Mouse (Mus musculus): ENCODE results near the gene Eif4a2. TPM values are rescaled to one million over a fixed set of nuclear protein-coding genes. Genes with fewer than 3 reads are reported as not detected.
A peak's percentile ranks its signal among the peaks of the same experiment; 100 is the strongest.

Gene Eif4a2
- polyA plus RNA-seq, 1 experiment from 2014 or later, result 203 TPM

GRCm38 (mm10) chr16:23112861-23113435, 5.7 kb downstream of the Eif4a2 start:
- Histone ChIP-seq H3K27ac (ENCODE audit: low read length) (no peak overlapping the region), H3K9ac (ENCODE audit: low read length) (no peak overlapping the region), H3K9me3 (ENCODE audit: control insufficient read depth, low read length) (no peaks in the 10 kb centered on the region), H3K4me2 (ENCODE audit: low read depth, low read length) (no peak overlapping the region), H3K4me3 (ENCODE audit: low read length) (no peak overlapping the region), H3K36me3 (ENCODE audit: control insufficient read depth, insufficient read depth, low read length) (peaks cover 50% of the 10 kb centered on the region), H3K4me1 (replicated peaks; ENCODE audit: control insufficient read depth, insufficient read depth, low read length) (peaks cover 20% of the 10 kb centered on the region), H3K27me3 (ENCODE audit: control insufficient read depth, insufficient read depth, low read depth, low read length) (no peaks in the 10 kb centered on the region)
- ATAC-seq (ENCODE audit: low read depth), result no peak
- 42% methylated on average over 9 of the region's 9 CpGs for WGBS

- Histone ChIP-seq H3K27ac (ENCODE audit: low read length) (no peak overlapping the region), H3K9ac (ENCODE audit: low read length) (no peak overlapping the region), H3K4me3 (ENCODE audit: low read length) (no peak overlapping the region), H3K9me3 (ENCODE audit: control insufficient read depth, low read length) (no peaks in the 10 kb centered on the region), H3K4me1 (replicated peaks; ENCODE audit: control insufficient read depth, insufficient read depth, low read length) (peaks cover 20% of the 10 kb centered on the region), H3K36me3 (ENCODE audit: control insufficient read depth, insufficient read depth, low read length) (peaks cover 49% of the 10 kb centered on the region), H3K27me3 (ENCODE audit: control insufficient read depth, insufficient read depth, low read depth, low read length) (no peaks in the 10 kb centered on the region), H3K4me2 (ENCODE audit: low read depth, low read length) (no peak overlapping the region)
- ATAC-seq (ENCODE audit: low read depth), result no peak
These were observed 6.7 kb downstream of the Eif4a2 start for GRCm38 (mm10) chr16:23113903-23114302.

DNA sequence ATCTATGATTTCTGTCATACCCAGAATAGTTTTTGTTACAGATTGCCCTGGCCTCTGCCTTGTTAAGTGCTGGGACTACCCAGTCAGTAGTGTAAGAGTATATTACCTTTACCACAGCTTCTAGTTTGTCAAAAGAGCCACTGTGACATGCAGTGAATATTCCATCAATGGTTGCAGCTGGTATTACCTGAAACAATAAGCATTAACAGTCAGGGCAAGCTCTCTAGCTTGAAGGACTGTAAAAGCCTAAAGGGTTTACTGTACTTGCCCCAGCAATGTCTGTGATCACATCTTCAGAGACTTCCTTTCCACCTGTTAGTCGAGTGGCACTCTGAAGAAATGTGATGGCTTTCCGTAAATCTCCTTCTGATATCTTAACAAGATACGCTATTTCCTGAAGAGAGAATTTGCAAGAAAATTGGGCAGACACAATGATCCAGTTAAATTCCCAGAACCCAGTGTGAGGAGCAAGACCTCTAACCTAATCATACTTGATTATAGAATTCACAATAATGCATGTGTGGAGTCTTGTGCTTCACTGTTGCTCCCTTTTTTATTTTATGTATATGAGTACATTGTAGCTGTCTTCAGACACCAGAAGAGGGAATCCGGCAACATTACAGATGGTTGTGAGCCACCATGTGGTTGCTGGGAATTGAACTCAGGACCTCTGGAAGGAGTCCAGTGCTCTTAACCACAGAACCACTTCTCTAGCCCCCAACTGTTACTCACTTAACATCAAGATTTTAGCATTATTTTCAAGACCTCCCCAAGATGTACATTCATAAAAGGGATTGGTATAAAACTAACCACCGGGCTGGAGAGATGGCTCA, 7.3 kb downstream of the Eif4a2 start:
- H3K9ac ChIP-seq (ENCODE audit: low read length), result no peak overlapping the region
- peaks cover 42% of the 10 kb centered on the region for H3K36me3 ChIP-seq (ENCODE audit: control insufficient read depth, insufficient read depth, low read length)
- H3K9me3 ChIP-seq (ENCODE audit: control insufficient read depth, low read length), result no peaks in the 10 kb centered on the region
- H3K4me2 ChIP-seq (ENCODE audit: low read depth, low read length), result no peak overlapping the region
- 51% methylated on average over 5 of the region's 5 CpGs for WGBS
- H3K27me3 ChIP-seq (ENCODE audit: control insufficient read depth, insufficient read depth, low read depth, low read length), result no peaks in the 10 kb centered on the region
- peak; percentile 53 for ATAC-seq (ENCODE audit: low read depth)
- no peak overlapping the region for H3K4me3 ChIP-seq (ENCODE audit: low read length)
- H3K4me1 ChIP-seq (replicated peaks; ENCODE audit: control insufficient read depth, insufficient read depth, low read length), result peaks cover 14% of the 10 kb centered on the region
- no peak overlapping the region for H3K27ac ChIP-seq (ENCODE audit: low read length)

DNA sequence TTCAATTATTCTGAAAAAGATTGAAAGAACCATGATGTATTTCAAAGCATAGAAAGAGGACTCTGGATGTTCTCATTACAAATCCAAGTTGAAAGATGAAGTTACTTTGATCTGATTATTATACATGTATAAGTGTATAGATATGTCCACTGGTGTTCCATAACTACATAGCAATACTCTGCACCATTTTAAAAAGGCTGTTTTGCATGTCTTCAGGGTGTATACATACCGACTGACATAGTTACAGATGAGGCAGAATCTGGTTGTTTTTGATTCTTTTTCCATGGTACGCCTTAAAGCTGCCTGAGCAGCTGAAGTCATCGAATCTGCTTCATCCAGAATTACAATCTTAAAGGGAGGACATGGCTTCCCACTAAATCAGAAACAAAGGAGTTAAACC, 8.2 kb downstream of the Eif4a2 start:
- Histone ChIP-seq H3K4me2 (ENCODE audit: low read depth, low read length) (no peak overlapping the region), H3K4me1 (replicated peaks; ENCODE audit: control insufficient read depth, insufficient read depth, low read length) (peaks cover 6% of the 10 kb centered on the region; the same call in 1 of the 2 replicates), H3K27ac (ENCODE audit: low read length) (no peak overlapping the region), H3K4me3 (ENCODE audit: low read length) (no peak overlapping the region), H3K9ac (ENCODE audit: low read length) (no peak overlapping the region), H3K9me3 (ENCODE audit: control insufficient read depth, low read length) (no peaks in the 10 kb centered on the region), H3K36me3 (ENCODE audit: control insufficient read depth, insufficient read depth, low read length) (peaks cover 40% of the 10 kb centered on the region), H3K27me3 (ENCODE audit: control insufficient read depth, insufficient read depth, low read depth, low read length) (no peaks in the 10 kb centered on the region)
- no peak for ATAC-seq (ENCODE audit: low read depth)
- WGBS, result 71% methylated on average over 3 of the region's 3 CpGs

- 45% methylated on average over 4 of the region's 4 CpGs for WGBS
- no peak for ATAC-seq (ENCODE audit: low read depth)
- H3K36me3 ChIP-seq (ENCODE audit: control insufficient read depth, insufficient read depth, low read length), result peaks cover 28% of the 10 kb centered on the region
- no peak overlapping the region for H3K9ac ChIP-seq (ENCODE audit: low read length)
- H3K4me2 ChIP-seq (ENCODE audit: low read depth, low read length), result no peak overlapping the region
- no peaks in the 10 kb centered on the region for H3K27me3 ChIP-seq (ENCODE audit: control insufficient read depth, insufficient read depth, low read depth, low read length)
- no peak overlapping the region for H3K27ac ChIP-seq (ENCODE audit: low read length)
- no peak overlapping the region for H3K4me3 ChIP-seq (ENCODE audit: low read length)
- peaks cover 3% of the 10 kb centered on the region; the same call in 1 of the 2 replicates for H3K4me1 ChIP-seq (replicated peaks; ENCODE audit: control insufficient read depth, insufficient read depth, low read length)
- H3K9me3 ChIP-seq (ENCODE audit: control insufficient read depth, low read length), result no peaks in the 10 kb centered on the region
These were observed 9.9 kb downstream of the Eif4a2 start for GRCm38 (mm10) chr16:23117173-23117572.

DNA sequence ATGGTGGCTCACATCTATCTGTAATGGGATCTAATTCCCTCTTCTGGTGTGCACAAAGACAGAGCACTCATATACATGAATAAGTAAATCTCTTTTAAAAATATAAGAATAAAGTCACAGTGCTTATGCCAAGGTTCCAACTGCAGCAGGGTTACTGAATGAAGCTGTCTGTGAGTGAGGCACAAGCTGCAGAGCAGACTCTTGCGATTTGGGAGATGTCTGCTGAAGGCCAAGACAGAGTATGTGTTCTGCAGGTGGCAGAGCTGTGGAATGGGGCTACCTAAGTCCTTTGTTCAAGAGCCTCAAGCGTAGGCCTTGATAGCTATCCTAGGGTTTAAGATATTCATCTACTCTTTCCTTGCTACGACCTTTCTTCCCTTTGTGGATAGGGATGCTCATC, 15.2 kb downstream of the Eif4a2 start:
- no peak overlapping the region for H3K4me2 ChIP-seq (ENCODE audit: low read depth, low read length)
- H3K27ac ChIP-seq (ENCODE audit: low read length), result no peak overlapping the region
- H3K27me3 ChIP-seq (ENCODE audit: control insufficient read depth, insufficient read depth, low read depth, low read length), result no peaks in the 10 kb centered on the region
- H3K4me1 ChIP-seq (replicated peaks; ENCODE audit: control insufficient read depth, insufficient read depth, low read length), result peaks cover 7% of the 10 kb centered on the region
- H3K9ac ChIP-seq (ENCODE audit: low read length), result no peak overlapping the region
- 91% methylated on average over 3 of the region's 3 CpGs for WGBS
- ATAC-seq (ENCODE audit: low read depth), result no peak
- peaks cover 13% of the 10 kb centered on the region for H3K36me3 ChIP-seq (ENCODE audit: control insufficient read depth, insufficient read depth, low read length)
- H3K4me3 ChIP-seq (ENCODE audit: low read length), result no peak overlapping the region
- H3K9me3 ChIP-seq (ENCODE audit: control insufficient read depth, low read length), result no peaks in the 10 kb centered on the region

- Histone ChIP-seq H3K4me3 (ENCODE audit: low read length) (no peak overlapping the region), H3K27ac (ENCODE audit: low read length) (no peak overlapping the region), H3K9me3 (ENCODE audit: control insufficient read depth, low read length) (no peaks in the 10 kb centered on the region), H3K36me3 (ENCODE audit: control insufficient read depth, insufficient read depth, low read length) (peaks cover 11% of the 10 kb centered on the region), H3K27me3 (ENCODE audit: control insufficient read depth, insufficient read depth, low read depth, low read length) (no peaks in the 10 kb centered on the region), H3K9ac (ENCODE audit: low read length) (no peak overlapping the region), H3K4me2 (ENCODE audit: low read depth, low read length) (no peak overlapping the region), H3K4me1 (replicated peaks; ENCODE audit: control insufficient read depth, insufficient read depth, low read length) (peaks cover 7% of the 10 kb centered on the region)
- no peak for ATAC-seq (ENCODE audit: low read depth)
- 92% methylated on average over 4 of the region's 4 CpGs for WGBS
These were observed 15.9 kb downstream of the Eif4a2 start for GRCm38 (mm10) chr16:23123104-23123503.

DNA sequence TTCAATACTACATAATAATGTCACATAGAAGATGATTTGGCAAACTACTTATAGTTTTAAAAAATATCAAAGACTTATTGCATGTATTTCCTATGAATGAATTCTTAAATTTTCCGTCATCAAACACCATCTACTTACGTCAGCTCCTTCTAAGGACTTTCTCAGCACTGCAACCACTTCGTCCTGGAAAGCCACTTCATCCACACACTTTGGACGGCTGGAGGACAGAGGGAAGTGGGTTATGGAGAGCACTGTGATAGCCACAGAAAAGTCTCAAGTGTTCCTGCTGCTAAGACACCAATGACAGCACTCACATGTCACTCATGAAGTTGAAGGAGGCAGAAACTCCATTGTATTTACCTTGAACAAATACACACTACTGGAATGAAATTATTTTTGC, 17.2 kb downstream of the Eif4a2 start:
- ATAC-seq (ENCODE audit: low read depth), result no peak
- H3K27ac ChIP-seq (ENCODE audit: low read length), result no peak overlapping the region
- no peak overlapping the region for H3K9ac ChIP-seq (ENCODE audit: low read length)
- no peak overlapping the region for H3K4me3 ChIP-seq (ENCODE audit: low read length)
- H3K36me3 ChIP-seq (ENCODE audit: control insufficient read depth, insufficient read depth, low read length), result peaks cover 11% of the 10 kb centered on the region
- H3K4me2 ChIP-seq (ENCODE audit: low read depth, low read length), result no peak overlapping the region
- 69% methylated on average over 4 of the region's 4 CpGs for WGBS
- no peaks in the 10 kb centered on the region for H3K9me3 ChIP-seq (ENCODE audit: control insufficient read depth, low read length)
- peaks cover 9% of the 10 kb centered on the region for H3K4me1 ChIP-seq (replicated peaks; ENCODE audit: control insufficient read depth, insufficient read depth, low read length)
- no peaks in the 10 kb centered on the region for H3K27me3 ChIP-seq (ENCODE audit: control insufficient read depth, insufficient read depth, low read depth, low read length)

DNA sequence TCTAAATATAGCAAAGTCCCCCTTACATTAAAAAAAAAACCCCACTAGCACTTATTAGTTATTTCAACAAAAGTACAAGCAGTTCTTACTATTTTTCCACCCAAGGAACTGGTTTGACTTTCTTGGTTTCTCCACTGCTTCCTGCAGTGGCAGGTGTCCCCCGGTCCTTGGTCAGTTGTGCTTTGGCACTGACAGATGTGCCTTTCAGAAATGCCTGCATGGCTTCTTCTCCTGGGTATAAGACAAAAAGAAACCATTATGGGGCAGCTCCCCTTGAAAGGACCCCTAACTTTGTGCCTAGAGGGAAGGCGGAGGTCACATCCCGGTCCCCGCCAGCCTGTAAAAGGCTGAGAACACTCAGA, 20.0 kb downstream of the Eif4a2 start:
- no peaks in the 10 kb centered on the region for H3K9me3 ChIP-seq (ENCODE audit: control insufficient read depth, low read length)
- H3K27me3 ChIP-seq (ENCODE audit: control insufficient read depth, insufficient read depth, low read depth, low read length), result no peaks in the 10 kb centered on the region
- 1% methylated on average over 4 of the region's 4 CpGs for WGBS
- peaks cover 6% of the 10 kb centered on the region for H3K36me3 ChIP-seq (ENCODE audit: control insufficient read depth, insufficient read depth, low read length)
- H3K4me3 ChIP-seq (ENCODE audit: low read length), result peak overlapping the region; percentile 73
- peaks cover 9% of the 10 kb centered on the region for H3K4me1 ChIP-seq (replicated peaks; ENCODE audit: control insufficient read depth, insufficient read depth, low read length)
- H3K9ac ChIP-seq (ENCODE audit: low read length), result peak overlapping the region; percentile 92
- no peak; the same call in 1 of the 2 replicates for ATAC-seq (ENCODE audit: low read depth)
- H3K4me2 ChIP-seq (ENCODE audit: low read depth, low read length), result peak overlapping the region; percentile 90
- peak overlapping the region; percentile 98 for H3K27ac ChIP-seq (ENCODE audit: low read length)
